Mouse (Mus musculus) small intestine, adult 2 months (tissue): Measurements from ENCODE around the gene Ano8.

Experiments used
- CTCF ChIP-seq: fragments of 200-500 bp; IDR thresholded peaks from 2 replicates; pipeline ENCODE4 v1.5.1; 2012; ENCODE audit warnings: low read depth, mild to moderate bottlenecking, control low read depth, inconsistent platforms, low read length, moderate library complexity, mixed read lengths; ENCODE audit not compliant: insufficient replicate concordance, insufficient read length; ENCODE audit errors: extremely low read depth
- POLR2A ChIP-seq: fragments of 200-500 bp; IDR thresholded peaks from 2 replicates; pipeline ENCODE4 v1.6.1; 2012; ENCODE audit warnings: low read depth, mild to moderate bottlenecking, control low read depth, inconsistent platforms, low read length, moderate library complexity

GRCm38 (mm10) chr8:71505979-71506378 lies 20.2 kb upstream of the Ano8 start:
- TF ChIP-seq POLR2A = no peak
- no peak for TF ChIP-seq CTCF
